Mouse (Mus musculus) heart, postnatal 0 days (tissue): ENCODE measurements at regions not wholly inside any gene's neighbourhood (a gene's known extent, or its start where the extent isn't known, plus 50 kb on each side); places are given as distances from the start of the nearest gene placed in this dataset.
A peak's percentile ranks its signal among the peaks of the same experiment; 100 is the strongest.

Experiments
- ATAC-seq: fragments of 200-750 bp; cut with Nextera tagmentation; 2 replicates; pipeline ENCODE4 v1.8.0; 2017; ENCODE audit warnings: low read depth, moderate number of reproducible peaks, moderate library complexity; ENCODE audit not compliant: insufficient read depth
- DNase-seq: peaks from one replicate; pipeline ENCODE4 v3.0.0-alpha.2; 2016; ENCODE audit warnings: low spot score
- H3K27ac ChIP-seq: fragments of 300-500 bp; sonication (generic); 2 replicates; pipeline ENCODE4 v1.5.1; 2014; ENCODE audit warnings: low read depth, mild to moderate bottlenecking
- H3K27me3 ChIP-seq: fragments of 300-500 bp; sonication (generic); 2 replicates; pipeline ENCODE4 v1.6.1; 2014; ENCODE audit warnings: low read length, mixed read lengths; ENCODE audit not compliant: control insufficient read depth, insufficient read depth
- H3K36me3 ChIP-seq: fragments of 300-500 bp; sonication (generic); replicated peaks from 2 replicates; pipeline ENCODE4 v1.6.1; 2014; ENCODE audit warnings: low read length, mixed read lengths; ENCODE audit not compliant: control insufficient read depth, insufficient read depth
- H3K4me1 ChIP-seq: fragments of 300-500 bp; sonication (generic); 2 replicates; pipeline ENCODE4 v1.6.1; 2014; ENCODE audit warnings: antibody characterized with exemption; ENCODE audit not compliant: control insufficient read depth, insufficient read depth
- H3K4me2 ChIP-seq: fragments of 300-500 bp; sonication (generic); 2 replicates; pipeline ENCODE4 v1.6.1; 2014; ENCODE audit warnings: low read depth, mild to moderate bottlenecking, low read length, moderate library complexity
- H3K4me3 ChIP-seq: fragments of 300-500 bp; sonication (generic); 2 replicates; pipeline ENCODE4 v1.5.1; 2014; ENCODE audit warnings: low read depth, low read length
- H3K9ac ChIP-seq: fragments of 300-500 bp; sonication (generic); replicated peaks from 2 replicates; pipeline ENCODE4 v1.6.1; 2014; ENCODE audit warnings: low read depth, low read length, mixed read lengths
- H3K9me3 ChIP-seq: fragments of 300-500 bp; sonication (generic); replicated peaks from 2 replicates; pipeline ENCODE4 v1.6.1; 2016; ENCODE audit warnings: low read length; ENCODE audit not compliant: control insufficient read depth
- CTCF ChIP-seq: IDR thresholded peaks from 2 replicates; pipeline ENCODE4 v1.5.1; 2016; ENCODE audit warnings: antibody characterized with exemption, control low read depth, low read depth
- EP300 ChIP-seq: IDR thresholded peaks from 2 replicates; pipeline ENCODE4 v1.6.1; 2016; ENCODE audit warnings: antibody characterized with exemption, low read depth
- WGBS: fragments of 180-500 bp; shearing (Covaris S2); extraction: QIAGEN DNeasy Blood & Tissue Kit; methylation state at CpG from one replicate; pipeline ENCODE4 v1.1.7; 2014; 5-methylcytosine and 5-hydroxymethylcytosine counted together

GRCm38 (mm10) chr4:9218380-9218779 is 979.5 kb upstream of the Car8 start:
- no peaks in the 10 kb centered on the region for H3K4me1 ChIP-seq
- TF ChIP-seq EP300 (no peak), CTCF (no peak)
- H3K4me3 ChIP-seq: no peak overlapping the region
- H3K27ac ChIP-seq: no peak overlapping the region
- DNase-seq (no peak), ATAC-seq (no peak)
- no peaks in the 10 kb centered on the region for H3K36me3 ChIP-seq
- no peak overlapping the region for H3K9ac ChIP-seq
- H3K4me2 ChIP-seq: no peak overlapping the region
- 0 out of 2 replicates have a peak, but pooled peaks cover 4% of the 10 kb centered on the region for H3K9me3 ChIP-seq
- no peaks in the 10 kb centered on the region for H3K27me3 ChIP-seq
- 68% methylated on average over 5 of the region's 5 CpGs for WGBS

GRCm38 (mm10) chr4:9208606-9209005 is 969.8 kb upstream of the Car8 start:
- ATAC-seq (no peak), DNase-seq (no peak)
- H3K4me1 ChIP-seq: no peaks in the 10 kb centered on the region
- no peaks in the 10 kb centered on the region for H3K36me3 ChIP-seq
- no peaks in the 10 kb centered on the region for H3K9me3 ChIP-seq
- 79% methylated on average over 2 of the region's 2 CpGs for WGBS
- no peak overlapping the region for H3K4me3 ChIP-seq
- no peak overlapping the region for H3K27ac ChIP-seq
- H3K4me2 ChIP-seq: no peak overlapping the region
- H3K9ac ChIP-seq: no peak overlapping the region
- no peaks in the 10 kb centered on the region for H3K27me3 ChIP-seq
- no peak for TF ChIP-seq EP300
- no peak for TF ChIP-seq CTCF

GRCm38 (mm10) chr4:9200012-9200411 is 961.2 kb upstream of the Car8 start:
- Histone ChIP-seq H3K27ac (no peak overlapping the region), H3K4me3 (no peak overlapping the region), H3K27me3 (no peaks in the 10 kb centered on the region), H3K9me3 (no peaks in the 10 kb centered on the region), H3K36me3 (no peaks in the 10 kb centered on the region), H3K9ac (no peak overlapping the region), H3K4me1 (no peaks in the 10 kb centered on the region), H3K4me2 (no peak overlapping the region)
- 68% methylated on average over 2 of the region's 2 CpGs for WGBS
- DNase-seq (no peak), ATAC-seq (no peak)
- TF ChIP-seq CTCF (no peak), EP300 (no peak)

- no peak overlapping the region for H3K4me3 ChIP-seq
- no peak overlapping the region for H3K27ac ChIP-seq
- no peaks in the 10 kb centered on the region for H3K27me3 ChIP-seq
- no peaks in the 10 kb centered on the region for H3K36me3 ChIP-seq
- no peak for ATAC-seq
- 56% methylated on average over 4 of the region's 4 CpGs for WGBS
- no peaks in the 10 kb centered on the region for H3K9me3 ChIP-seq
- H3K4me1 ChIP-seq: no peaks in the 10 kb centered on the region
- no peak overlapping the region for H3K4me2 ChIP-seq
- H3K9ac ChIP-seq: no peak overlapping the region
- DNase-seq: no peak
- no peak for TF ChIP-seq EP300
These were observed 957.6 kb upstream of the Car8 start for GRCm38 (mm10) chr4:9196435-9196834.

DNA sequence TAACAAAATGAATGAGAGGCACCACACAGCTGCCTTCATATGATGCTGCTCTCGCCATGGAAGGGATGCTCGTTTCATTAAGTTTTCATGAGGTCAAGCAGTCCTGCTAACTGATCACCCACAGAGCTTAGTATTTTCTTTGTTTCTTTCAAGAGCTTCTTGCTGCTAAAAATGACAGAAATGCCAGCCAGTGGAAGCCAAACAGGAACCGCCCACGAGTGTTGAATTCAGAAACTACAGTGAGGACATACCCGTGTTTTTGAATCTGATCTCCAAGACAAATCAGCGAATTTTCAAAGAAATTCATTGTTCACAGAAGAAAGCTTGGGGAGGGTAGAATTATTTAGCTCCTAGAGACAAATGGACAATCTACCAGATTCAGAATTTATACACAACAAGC is 954.3 kb upstream of the Car8 start:
- TF ChIP-seq EP300 (no peak), CTCF (no peak)
- H3K27ac ChIP-seq: no peak overlapping the region
- no peaks in the 10 kb centered on the region for H3K4me1 ChIP-seq
- H3K36me3 ChIP-seq: no peaks in the 10 kb centered on the region
- no peak overlapping the region for H3K4me2 ChIP-seq
- no peaks in the 10 kb centered on the region for H3K9me3 ChIP-seq
- 63% methylated on average over 6 of the region's 6 CpGs for WGBS
- no peak for ATAC-seq
- no peaks in the 10 kb centered on the region for H3K27me3 ChIP-seq
- no peak overlapping the region for H3K9ac ChIP-seq
- DNase-seq: no peak
- H3K4me3 ChIP-seq: no peak overlapping the region

- Histone ChIP-seq H3K27ac (peak overlapping the region; percentile 86), H3K9me3 (no peaks in the 10 kb centered on the region), H3K4me2 (peak overlapping the region; percentile 59), H3K4me3 (peak overlapping the region; percentile 37), H3K9ac (peak overlapping the region; percentile 48), H3K4me1 (0 out of 2 replicates have a peak, but pooled peaks cover 10% of the 10 kb centered on the region), H3K36me3 (no peaks in the 10 kb centered on the region), H3K27me3 (no peaks in the 10 kb centered on the region)
- TF ChIP-seq CTCF (no peak), EP300 (no peak)
- DNase-seq (no peak), ATAC-seq (no peak)
- WGBS: 14% methylated on average over 14 of the region's 14 CpGs
These were observed 946.5 kb upstream of the Car8 start for GRCm38 (mm10) chr4:9185156-9185875.
